Mouse (Mus musculus) 3134 (cell line): ENCODE data around the gene Polr3gl.

Source experiments
- DNase-seq: peaks from one replicate; pipeline ENCODE4 v3.0.0-alpha.2; 2011; ENCODE audit warnings: low spot score; ENCODE audit not compliant: insufficient read length; ENCODE audit errors: extremely low read depth

The Polr3gl gene

DNA sequence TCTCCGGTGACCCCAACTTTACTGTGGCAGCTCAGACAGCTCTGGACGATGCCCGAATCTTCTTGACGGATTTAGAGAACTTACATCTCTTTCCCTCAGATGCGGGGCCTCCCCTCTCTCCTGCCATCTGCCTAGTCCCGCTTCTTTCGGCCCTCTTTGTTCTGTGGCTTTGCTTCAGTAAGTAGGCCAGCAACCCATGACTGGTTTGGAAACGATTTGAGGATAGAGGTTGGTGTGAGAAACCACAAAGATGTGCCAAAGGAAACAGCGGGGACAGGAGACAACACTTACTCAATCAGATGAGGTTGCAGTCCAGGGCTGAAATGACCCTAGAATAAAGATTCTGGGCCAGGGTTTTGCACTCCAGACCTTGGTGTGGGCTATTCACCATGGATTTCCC lies 65.5 kb downstream of the Polr3gl start:
- no peak for DNase-seq
